Mouse (Mus musculus) intestine, embryonic 15.5 days (tissue): ENCODE results near the gene Il9r. TPM values are rescaled to one million over a fixed set of nuclear protein-coding genes. Genes with fewer than 3 reads are reported as not detected.
A peak's percentile ranks its signal among the peaks of the same experiment; 100 is the strongest.

Source experiments
- ATAC-seq: fragments of 200-750 bp; cut with Nextera tagmentation; 2 replicates; pipeline ENCODE4 v1.8.0; 2017; ENCODE audit warnings: moderate TSS enrichment, moderate library complexity
- H3K27ac ChIP-seq: fragments of 300-500 bp; sonication (generic); 2 replicates; pipeline ENCODE4 v1.5.1; 2015; ENCODE audit warnings: mild to moderate bottlenecking, inconsistent platforms
- H3K27me3 ChIP-seq: fragments of 300-500 bp; sonication (generic); replicated peaks from 2 replicates; pipeline ENCODE4 v1.6.1; 2015; ENCODE audit warnings: inconsistent platforms
- H3K36me3 ChIP-seq: fragments of 300-500 bp; sonication (generic); 2 replicates; pipeline ENCODE4 v1.6.1; 2015; ENCODE audit warnings: inconsistent platforms
- H3K4me1 ChIP-seq: fragments of 300-500 bp; sonication (generic); replicated peaks from 2 replicates; pipeline ENCODE4 v1.6.1; 2015; ENCODE audit warnings: inconsistent platforms
- H3K4me2 ChIP-seq: fragments of 300-500 bp; sonication (generic); replicated peaks from 2 replicates; pipeline ENCODE4 v1.6.1; 2015; ENCODE audit warnings: mild to moderate bottlenecking, inconsistent platforms
- H3K4me3 ChIP-seq: fragments of 300-500 bp; sonication (generic); replicated peaks from 2 replicates; pipeline ENCODE4 v1.5.1; 2015; ENCODE audit warnings: inconsistent platforms
- H3K9ac ChIP-seq: fragments of 300-500 bp; sonication (generic); 2 replicates; pipeline ENCODE4 v1.6.1; 2015; ENCODE audit warnings: inconsistent platforms
- H3K9me3 ChIP-seq: fragments of 300-500 bp; sonication (generic); 2 replicates; pipeline ENCODE4 v1.6.1; 2016; ENCODE audit warnings: inconsistent platforms
- WGBS: fragments of 180-500 bp; shearing (Covaris S2); methylation state at CpG from one replicate; pipeline ENCODE4 v1.1.7; 2015; 5-methylcytosine and 5-hydroxymethylcytosine counted together
- polyA plus RNA-seq: library from polyadenylated mRNA; unstranded; fragments of >200 nt; fragmentation: Nextera tagmentation; extraction: Ambion mirVana; gene quantifications from 2 replicates; pipeline ENCODE4 v1.2.1, GENCODE M21; 2015

Gene Il9r
- polyA plus RNA-seq, 1 experiment from 2014 or later, result 0.11 TPM

GRCm38 (mm10) chr11:32225222-32226104, 25.4 kb upstream of the Il9r start:
- WGBS, result 44% methylated on average over 7 of the region's 7 CpGs
- H3K27me3 ChIP-seq, result no peaks in the 10 kb centered on the region
- ATAC-seq, result no peak
- H3K36me3 ChIP-seq, result peaks cover 3% of the 10 kb centered on the region
- no peak overlapping the region for H3K4me3 ChIP-seq
- 0 out of 2 replicates have a peak overlapping the region, but pooled peaks have one; percentile 12 for H3K9ac ChIP-seq
- peak overlapping the region; percentile 91 for H3K27ac ChIP-seq
- no peaks in the 10 kb centered on the region for H3K9me3 ChIP-seq
- H3K4me1 ChIP-seq, result peaks cover 48% of the 10 kb centered on the region
- peak overlapping the region; percentile 74 for H3K4me2 ChIP-seq

- peak overlapping the region; percentile 18; the same call in 1 of the 2 replicates for H3K9ac ChIP-seq
Measured at GRCm38 (mm10) chr11:32224468-32225139, 24.5 kb upstream of the Il9r start.

GRCm38 (mm10) chr11:32223297-32223967, 23.4 kb upstream of the Il9r start:
- no peak overlapping the region for H3K9ac ChIP-seq
- H3K36me3 ChIP-seq, result no peaks in the 10 kb centered on the region; the same call in 1 of the 2 replicates
- H3K4me1 ChIP-seq, result peaks cover 64% of the 10 kb centered on the region
- WGBS, result 65% methylated on average over 4 of the region's 4 CpGs
- H3K4me3 ChIP-seq, result no peak overlapping the region
- H3K9me3 ChIP-seq, result no peaks in the 10 kb centered on the region
- no peaks in the 10 kb centered on the region for H3K27me3 ChIP-seq
- peak overlapping the region; percentile 82; the same call in 1 of the 2 replicates for H3K4me2 ChIP-seq
- peak overlapping the region; percentile 98 for H3K27ac ChIP-seq
- ATAC-seq, result no peak

More at GRCm38 (mm10) chr11:32224468-32225139, 24.5 kb upstream of the Il9r start:
- Histone ChIP-seq H3K4me3 (no peak overlapping the region), H3K4me1 (peaks cover 53% of the 10 kb centered on the region), H3K27ac (peak overlapping the region; percentile 91), H3K4me2 (peak overlapping the region; percentile 38), H3K9me3 (no peaks in the 10 kb centered on the region), H3K36me3 (no peaks in the 10 kb centered on the region; the same call in 1 of the 2 replicates), H3K27me3 (no peaks in the 10 kb centered on the region)
- peak; percentile 23 for ATAC-seq
- WGBS, result 16% methylated on average over 4 of the region's 4 CpGs

GRCm38 (mm10) chr11:32222570-32223194, 22.6 kb upstream of the Il9r start:
- Histone ChIP-seq H3K4me3 (peak overlapping the region; percentile 91), H3K4me1 (peaks cover 71% of the 10 kb centered on the region), H3K4me2 (peak overlapping the region; percentile 82), H3K9me3 (no peaks in the 10 kb centered on the region), H3K27ac (peak overlapping the region; percentile 98), H3K27me3 (no peaks in the 10 kb centered on the region), H3K9ac (peak overlapping the region; percentile 94; the same call in 1 of the 2 replicates), H3K36me3 (no peaks in the 10 kb centered on the region)
- 4% methylated on average over 21 of the region's 21 CpGs for WGBS
- peak; percentile 21 for ATAC-seq

- peak within 1 kb of the TSS; percentile 98 for H3K27ac ChIP-seq
- WGBS, result under 1% methylated on average over 72 of the region's 72 CpGs
- no peaks in the 10 kb centered on the region for H3K27me3 ChIP-seq
- H3K9ac ChIP-seq, result peak within 1 kb of the TSS; percentile 94
- peak within 1 kb of the TSS; percentile 91 for H3K4me3 ChIP-seq
- no peaks in the 10 kb centered on the region for H3K9me3 ChIP-seq
- no peaks in the 10 kb centered on the region for H3K36me3 ChIP-seq
- H3K4me1 ChIP-seq, result peaks cover 71% of the 10 kb centered on the region
- ATAC-seq, result peak; percentile 67
- peak within 1 kb of the TSS; percentile 82 for H3K4me2 ChIP-seq
Measured at GRCm38 (mm10) chr11:32221951-32222409, 21.9 kb upstream of the Il9r start, which contains the start of gene Rhbdf1. TSS of gene Rhbdf1 (minus strand) at chr11:32222300.

- ATAC-seq, result peak; percentile 74
- Histone ChIP-seq H3K27me3 (no peaks in the 10 kb centered on the region), H3K27ac (peak overlapping the region; percentile 98), H3K4me1 (peaks cover 67% of the 10 kb centered on the region), H3K4me3 (peak overlapping the region; percentile 91), H3K4me2 (peak overlapping the region; percentile 82), H3K9me3 (no peaks in the 10 kb centered on the region), H3K9ac (peak overlapping the region; percentile 94), H3K36me3 (no peaks in the 10 kb centered on the region)
- 0% methylated on average over 46 of the region's 46 CpGs for WGBS
Measured at GRCm38 (mm10) chr11:32221225-32221950, 21.3 kb upstream of the Il9r start.

GRCm38 (mm10) chr11:32220607-32221224, 20.6 kb upstream of the Il9r start:
- Histone ChIP-seq H3K9ac (peak overlapping the region; percentile 94), H3K36me3 (no peaks in the 10 kb centered on the region; the same call in 1 of the 2 replicates), H3K27me3 (no peaks in the 10 kb centered on the region), H3K4me3 (peak overlapping the region; percentile 91), H3K9me3 (no peaks in the 10 kb centered on the region), H3K27ac (peak overlapping the region; percentile 98), H3K4me1 (peaks cover 63% of the 10 kb centered on the region), H3K4me2 (peak overlapping the region; percentile 82)
- no peak; the same call in 1 of the 2 replicates for ATAC-seq
- 25% methylated on average over 10 of the region's 10 CpGs for WGBS

GRCm38 (mm10) chr11:32219287-32219686, 19.2 kb upstream of the Il9r start:
- H3K27ac ChIP-seq, result no peak overlapping the region
- ATAC-seq, result no peak
- WGBS, result 90% methylated on average over 10 of the region's 10 CpGs
- H3K9ac ChIP-seq, result no peak overlapping the region; the same call in 1 of the 2 replicates
- no peaks in the 10 kb centered on the region for H3K9me3 ChIP-seq
- peaks cover 9% of the 10 kb centered on the region for H3K36me3 ChIP-seq
- H3K4me2 ChIP-seq, result no peak overlapping the region
- H3K4me1 ChIP-seq, result peaks cover 49% of the 10 kb centered on the region
- H3K27me3 ChIP-seq, result no peaks in the 10 kb centered on the region
- no peak overlapping the region for H3K4me3 ChIP-seq

GRCm38 (mm10) chr11:32218501-32219050, 18.5 kb upstream of the Il9r start:
- Histone ChIP-seq H3K9me3 (no peaks in the 10 kb centered on the region), H3K4me3 (no peak overlapping the region), H3K36me3 (peaks cover 15% of the 10 kb centered on the region), H3K27me3 (no peaks in the 10 kb centered on the region), H3K4me1 (peaks cover 46% of the 10 kb centered on the region), H3K4me2 (0 out of 2 replicates have a peak overlapping the region, but pooled peaks have one; percentile 9), H3K9ac (no peak overlapping the region), H3K27ac (no peak overlapping the region)
- no peak for ATAC-seq
- WGBS, result 57% methylated on average over 6 of the region's 6 CpGs

GRCm38 (mm10) chr11:32216851-32217250, 16.8 kb upstream of the Il9r start:
- no peaks in the 10 kb centered on the region for H3K27me3 ChIP-seq
- no peak for ATAC-seq
- peaks cover 33% of the 10 kb centered on the region for H3K4me1 ChIP-seq
- H3K4me2 ChIP-seq, result no peak overlapping the region
- WGBS, result 26% methylated on average over 8 of the region's 8 CpGs
- no peak overlapping the region for H3K9ac ChIP-seq
- peaks cover 31% of the 10 kb centered on the region for H3K36me3 ChIP-seq
- no peaks in the 10 kb centered on the region for H3K9me3 ChIP-seq
- H3K4me3 ChIP-seq, result no peak overlapping the region
- H3K27ac ChIP-seq, result no peak overlapping the region
